In the genomic region with DNA sequence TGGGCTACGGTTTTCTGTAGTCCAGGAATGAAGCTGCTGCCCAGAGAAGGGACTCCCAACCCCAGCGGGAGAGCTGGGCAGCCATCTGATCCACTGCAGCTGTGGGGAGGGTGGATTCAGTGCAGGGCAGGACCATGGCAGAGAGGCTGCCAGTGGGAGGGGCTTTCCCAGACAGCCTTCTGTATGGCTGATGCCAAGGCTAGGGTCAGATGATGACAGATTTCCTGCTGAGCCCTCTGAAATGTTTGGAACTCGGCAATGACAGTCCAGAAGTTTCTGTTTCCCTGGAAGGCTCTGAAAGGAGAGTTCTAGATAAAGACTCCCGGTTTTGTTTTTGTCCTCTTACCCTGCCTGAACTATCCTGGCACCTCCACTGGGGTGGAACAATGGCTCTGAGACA, we compare ENCODE assay signal across 8 mouse cellular contexts. TPM values are rescaled to one million over a fixed set of nuclear protein-coding genes. Genes with fewer than 3 reads are reported as not detected.
DNase-seq lines count a peak whose midpoint lies in the region; ATAC-seq lines count a peak whose summit lies in the region.

No protein-coding gene starts in this region.

- H3K4me1 ChIP-seq in heart, embryonic 10.5 days = peaks cover 60% of the 10 kb centered on the region

- ATAC-seq in granulocyte monocyte progenitor cell, adult 5-6 weeks (replicated peaks; ENCODE audit: poor library complexity, severe bottlenecking) = no peak

- H3K27ac ChIP-seq in heart, embryonic 10.5 days = peak overlapping the region; percentile 91

- peak overlapping the region; percentile 39 for H3K4me3 ChIP-seq in heart, embryonic 10.5 days

- DNase-seq in thymus, postnatal 0 days (ENCODE audit: low spot score) = peak; percentile 48
- no peak for DNase-seq in thymus, postnatal 10 days (ENCODE audit: low spot score in 2 of 2)
- peak; percentile 51 for DNase-seq in c-Kit-positive CD71-positive TER-119-positive erythroid progenitor cells, embryonic 14.5 days (ENCODE audit: low spot score)
- DNase-seq in heart, embryonic 10.5 days (ENCODE audit: low spot score) = no peak
- peak; percentile 86 for DNase-seq in kidney, postnatal 14 days
- DNase-seq in lung, postnatal 4 days = peak; percentile 86 to 94
- DNase-seq in urinary bladder, postnatal 25 days (ENCODE audit: low spot score) = no peak

- H3K9me3 ChIP-seq in heart, embryonic 10.5 days = no peaks in the 10 kb centered on the region

- no peaks in the 10 kb centered on the region for H3K27me3 ChIP-seq in heart, embryonic 10.5 days (ENCODE audit: insufficient read depth, poor library complexity, severe bottlenecking)

- peaks cover 35% of the 10 kb centered on the region for H3K36me3 ChIP-seq in heart, embryonic 10.5 days

- 21% methylated on average over 4 of the region's 4 CpGs for WGBS in heart, embryonic 10.5 days

RNA-seq across cellular contexts. Expression of gene Clic4, which starts 40.1 kb away (rescaled TPM):
- polyA plus RNA-seq in thymus, postnatal 0 days (2015; fragmentation: Nextera tagmentation; extraction: Ambion mirVana) = 71.1 and 72.5 TPM in 2 replicates
- 263 and 343 TPM in 2 replicates for polyA plus RNA-seq in heart, embryonic 10.5 days (2016; fragmentation: Nextera tagmentation; extraction: Ambion mirVana)
- 22.3 and 25.8 TPM in 2 replicates for total RNA-seq in granulocyte monocyte progenitor cell, adult 5-6 weeks (2014; fragmentation: Nextera tagmentation)
- total RNA-seq in granulocyte monocyte progenitor cell, adult 5-6 weeks (2017) = 28.2 and 28.9 TPM in 2 replicates

RNA-seq across cellular contexts. Expression of gene Srrm1, which starts 40.4 kb away (rescaled TPM):
- 213 and 259 TPM in 2 replicates for polyA plus RNA-seq in thymus, postnatal 0 days (2015; fragmentation: Nextera tagmentation; extraction: Ambion mirVana)
- polyA plus RNA-seq in heart, embryonic 10.5 days (2016; fragmentation: Nextera tagmentation; extraction: Ambion mirVana) = 162 and 193 TPM in 2 replicates
- total RNA-seq in granulocyte monocyte progenitor cell, adult 5-6 weeks (2014; fragmentation: Nextera tagmentation) = 232 and 260 TPM in 2 replicates
- total RNA-seq in granulocyte monocyte progenitor cell, adult 5-6 weeks (2017) = 84.9 and 94.7 TPM in 2 replicates

Comparison
In these comparisons a context has a peak if more than half of its experiments do, and no peak if none do; other contexts are left out.
1. DNase-seq: peak in thymus, postnatal 0 days (single experiment), c-Kit-positive CD71-positive TER-119-positive erythroid progenitor cells, embryonic 14.5 days (single experiment), kidney, postnatal 14 days (single experiment) and lung, postnatal 4 days (2 of 2); none in thymus, postnatal 10 days (0 of 2), heart, embryonic 10.5 days (single experiment) and urinary bladder, postnatal 25 days (single experiment).